Mouse (Mus musculus) liver, embryonic 16.5 days (tissue): ENCODE data around the gene Mrpl22. TPM values are rescaled to one million over a fixed set of nuclear protein-coding genes. Genes with fewer than 3 reads are reported as not detected.

Experiments used
- ATAC-seq: fragments of 200-750 bp; cut with Nextera tagmentation; 2 replicates; pipeline ENCODE4 v1.8.0; 2017; ENCODE audit warnings: low read depth, mild to moderate bottlenecking, moderate number of reproducible peaks, moderate library complexity
- H3K27ac ChIP-seq: fragments of 300-500 bp; sonication (generic); 2 replicates; pipeline ENCODE4 v1.5.1; 2014; ENCODE audit warnings: mild to moderate bottlenecking, low read length
- H3K27me3 ChIP-seq: fragments of 300-500 bp; sonication (generic); 2 replicates; pipeline ENCODE4 v1.6.1; 2014; ENCODE audit warnings: low read depth, low read length, mixed read lengths; ENCODE audit not compliant: control insufficient read depth, insufficient read depth
- H3K36me3 ChIP-seq: fragments of 300-500 bp; sonication (generic); 2 replicates; pipeline ENCODE4 v1.6.1; 2014; ENCODE audit warnings: mild to moderate bottlenecking; ENCODE audit not compliant: control insufficient read depth, insufficient read depth
- H3K4me1 ChIP-seq: fragments of 300-500 bp; sonication (generic); 2 replicates; pipeline ENCODE4 v1.6.1; 2014; ENCODE audit warnings: low read depth, low read length, mixed read lengths; ENCODE audit not compliant: control insufficient read depth
- H3K4me2 ChIP-seq: fragments of 300-500 bp; sonication (generic); 2 replicates; pipeline ENCODE4 v1.6.1; 2014; ENCODE audit warnings: low read depth, low read length, mixed read lengths
- H3K4me3 ChIP-seq: fragments of 300-500 bp; sonication (generic); 2 replicates; pipeline ENCODE4 v1.5.1; 2014; ENCODE audit warnings: low read depth, mild to moderate bottlenecking, low read length
- H3K9ac ChIP-seq: fragments of 300-500 bp; sonication (generic); 2 replicates; pipeline ENCODE4 v1.6.1; 2014; ENCODE audit warnings: low read depth, low read length
- H3K9me3 ChIP-seq: fragments of 300-500 bp; sonication (generic); replicated peaks from 2 replicates; pipeline ENCODE4 v1.6.1; 2016; ENCODE audit warnings: low read length; ENCODE audit not compliant: control insufficient read depth
- WGBS: fragments of 180-500 bp; shearing (Covaris S2); extraction: QIAGEN DNeasy Blood & Tissue Kit; methylation state at CpG from one replicate; pipeline ENCODE4 v1.1.7; 2014; ENCODE audit not compliant: insufficient replicate concordance; 5-methylcytosine and 5-hydroxymethylcytosine counted together
- polyA plus RNA-seq: library from polyadenylated mRNA; unstranded; fragments of >200 nt; fragmentation: Nextera tagmentation; extraction: Ambion mirVana; gene quantifications from 2 replicates; pipeline ENCODE4 v1.2.1, GENCODE M21; 2015

The Mrpl22 gene
- 74.9 and 83.3 TPM in 2 replicates for polyA plus RNA-seq

DNA sequence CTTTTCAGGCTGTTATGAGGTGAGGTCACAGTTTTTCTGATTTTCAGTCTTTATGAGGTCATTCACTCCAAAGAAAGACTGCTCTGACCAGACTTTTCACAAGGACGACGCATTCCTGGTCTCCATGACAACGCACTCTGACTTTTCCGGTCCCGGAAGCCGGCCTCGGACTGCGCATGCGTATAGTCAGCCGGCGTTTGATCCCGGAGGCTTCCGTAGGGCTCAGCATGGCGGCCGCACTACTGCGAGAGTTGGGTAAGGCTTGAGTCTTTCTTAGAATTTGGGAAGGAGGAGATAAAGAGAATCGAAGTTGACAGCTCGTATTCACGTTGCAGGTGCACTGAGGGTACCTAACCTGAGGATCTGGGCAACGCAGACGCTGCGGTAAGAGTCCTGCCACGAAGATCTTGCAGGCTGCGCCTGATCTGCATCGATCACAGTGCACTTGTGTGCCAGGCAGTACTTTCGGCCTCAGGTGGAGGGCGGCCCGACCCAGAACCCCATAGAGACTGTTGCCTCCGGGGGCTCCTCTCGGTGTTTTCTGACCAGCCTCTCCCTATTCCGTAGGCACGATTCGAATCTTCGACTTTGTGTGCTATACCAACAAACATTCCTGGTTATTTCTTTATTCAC is at the start of gene Mrpl22:
TSS of gene Mrpl22 (plus strand) at position 203 of the 633 bp plus-strand sequence.
- Histone ChIP-seq H3K9ac (peak within 1 kb of the TSS; percentile 69), H3K27me3 (no peaks in the 10 kb centered on the region), H3K4me1 (peaks cover 29% of the 10 kb centered on the region), H3K27ac (peak within 1 kb of the TSS; percentile 45; the same call in 1 of the 2 replicates), H3K36me3 (peaks cover 23% of the 10 kb centered on the region), H3K9me3 (0 out of 2 replicates have a peak, but pooled peaks cover 3% of the 10 kb centered on the region), H3K4me2 (peak within 1 kb of the TSS; percentile 61), H3K4me3 (peak within 1 kb of the TSS; percentile 70)
- ATAC-seq, result peak; percentile 78
- WGBS, result under 1% methylated on average over 34 of the region's 34 CpGs

DNA sequence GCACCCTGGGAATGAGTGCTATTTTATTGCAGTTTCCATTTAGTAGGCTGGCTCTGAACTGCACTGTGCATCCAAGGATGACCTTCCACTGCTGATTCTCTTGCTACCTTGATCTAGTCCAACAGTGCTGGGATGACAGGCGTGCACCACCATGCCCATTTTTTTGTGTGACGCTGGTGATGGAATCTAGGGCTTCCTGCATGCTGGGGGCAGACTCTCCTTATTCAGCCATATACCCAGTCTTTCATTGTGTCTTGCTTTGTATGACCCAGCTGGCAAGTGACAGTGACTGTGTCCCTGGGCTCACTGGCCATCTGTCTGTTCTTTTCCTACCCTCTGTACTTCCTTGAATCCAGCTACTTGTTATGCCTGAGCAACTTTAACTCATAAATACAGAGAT is 47.8 kb upstream of the Mrpl22 start:
- H3K4me3 ChIP-seq, result no peak overlapping the region
- H3K9me3 ChIP-seq, result no peaks in the 10 kb centered on the region
- H3K27ac ChIP-seq, result no peak overlapping the region
- ATAC-seq, result no peak
- no peak overlapping the region for H3K9ac ChIP-seq
- peaks cover 14% of the 10 kb centered on the region for H3K4me1 ChIP-seq
- H3K4me2 ChIP-seq, result no peak overlapping the region
- H3K27me3 ChIP-seq, result no peaks in the 10 kb centered on the region
- peaks cover 21% of the 10 kb centered on the region for H3K36me3 ChIP-seq
- whole genome bisulfite sequencing, result 80% methylated on average over 2 of the region's 2 CpGs

DNA sequence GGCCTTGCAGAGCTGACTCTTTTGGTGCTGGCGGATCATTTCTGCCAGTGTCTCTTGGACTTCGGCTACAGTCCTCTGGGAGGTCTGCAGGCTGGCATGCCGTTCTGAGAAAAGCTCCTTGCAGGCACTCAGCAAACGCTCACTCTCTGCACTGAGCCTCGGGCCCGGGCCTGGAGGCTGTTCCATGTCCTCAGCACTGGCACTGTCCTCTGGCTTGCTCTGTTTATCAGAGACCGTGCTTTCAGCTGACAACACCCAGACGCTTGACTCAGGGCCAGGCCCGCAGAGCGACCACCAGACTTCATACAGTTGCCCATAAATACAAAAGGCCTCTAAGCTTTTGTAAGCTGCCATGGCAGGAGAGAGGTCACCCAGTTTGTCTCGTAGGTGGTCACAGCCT is 46.4 kb upstream of the Mrpl22 start:
- Histone ChIP-seq H3K27me3 (no peaks in the 10 kb centered on the region), H3K9me3 (no peaks in the 10 kb centered on the region), H3K4me3 (no peak overlapping the region), H3K27ac (no peak overlapping the region), H3K9ac (no peak overlapping the region), H3K4me1 (peaks cover 14% of the 10 kb centered on the region), H3K4me2 (no peak overlapping the region), H3K36me3 (peaks cover 15% of the 10 kb centered on the region)
- ATAC-seq, result no peak
- WGBS, result 78% methylated on average over 11 of the region's 11 CpGs

DNA sequence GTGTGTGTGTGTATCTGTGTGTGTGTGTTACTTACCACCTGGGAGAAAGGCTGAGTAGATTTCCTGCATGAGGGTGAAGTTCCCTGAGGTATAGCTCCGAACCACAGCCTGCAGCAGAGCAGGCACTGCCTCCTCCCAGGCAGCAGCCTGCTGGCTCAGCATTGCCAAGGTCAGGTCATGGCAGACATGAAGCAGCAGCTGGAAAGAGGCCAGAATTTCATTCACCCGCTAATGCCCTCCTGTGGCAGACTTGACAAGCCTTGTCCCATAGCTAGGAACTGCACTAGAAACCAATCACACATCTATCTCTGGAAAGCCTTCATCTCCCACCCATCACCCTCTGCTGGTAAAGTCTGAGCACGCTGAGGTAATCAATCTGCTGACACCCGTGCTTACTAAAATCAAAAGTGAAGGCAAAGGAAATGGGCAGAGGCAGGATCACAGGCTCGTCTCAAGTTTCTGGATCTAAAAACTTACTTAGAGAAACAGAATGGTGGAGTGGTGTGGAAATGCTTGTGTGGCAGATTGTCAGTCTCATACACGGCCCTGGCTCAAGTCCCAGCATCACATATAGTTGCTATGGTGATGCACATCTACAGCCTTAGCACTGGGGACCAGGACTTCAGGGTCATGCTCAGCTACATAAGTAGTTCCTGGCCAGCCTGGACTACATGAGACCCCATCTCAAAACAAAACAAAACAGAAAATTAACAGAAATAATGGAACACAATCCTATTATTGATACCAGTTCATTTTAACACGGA is 44.9 kb upstream of the Mrpl22 start:
- no peak for ATAC-seq
- peaks cover 14% of the 10 kb centered on the region for H3K4me1 ChIP-seq
- 68% methylated on average over 7 of the region's 7 CpGs for WGBS
- no peaks in the 10 kb centered on the region for H3K27me3 ChIP-seq
- no peak overlapping the region for H3K4me2 ChIP-seq
- peak overlapping the region; percentile 65; the same call in 1 of the 2 replicates for H3K27ac ChIP-seq
- H3K9ac ChIP-seq, result no peak overlapping the region
- no peaks in the 10 kb centered on the region for H3K9me3 ChIP-seq
- H3K36me3 ChIP-seq, result peaks cover 12% of the 10 kb centered on the region
- H3K4me3 ChIP-seq, result no peak overlapping the region

DNA sequence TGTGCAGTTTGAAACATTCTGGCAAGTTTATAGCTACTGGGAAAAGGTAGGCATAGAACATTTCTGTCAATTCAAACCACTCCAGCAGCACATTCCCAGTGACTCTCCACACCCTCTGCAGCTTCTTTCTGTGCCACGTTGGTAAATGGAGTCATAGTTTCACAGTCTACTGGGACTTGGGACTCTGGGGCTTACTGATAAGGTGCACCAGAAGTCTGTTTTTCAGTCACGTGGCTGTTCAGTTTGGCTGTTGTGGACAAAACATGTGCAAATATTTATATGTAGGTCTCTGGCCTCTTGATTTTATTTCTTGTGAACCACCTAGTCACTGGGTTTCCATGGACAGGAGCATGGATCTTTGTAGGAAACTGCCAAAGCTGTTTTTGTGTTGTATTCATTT is 43.9 kb upstream of the Mrpl22 start:
- ATAC-seq, result peak; percentile 92
- 10% methylated on average over 2 of the region's 2 CpGs for whole genome bisulfite sequencing
- Histone ChIP-seq H3K27me3 (no peaks in the 10 kb centered on the region), H3K4me3 (no peak overlapping the region), H3K9me3 (no peaks in the 10 kb centered on the region), H3K27ac (peak overlapping the region; percentile 65), H3K4me2 (0 out of 2 replicates have a peak overlapping the region, but pooled peaks have one; percentile 6), H3K9ac (peak overlapping the region; percentile 19; the same call in 1 of the 2 replicates), H3K36me3 (peaks cover 9% of the 10 kb centered on the region), H3K4me1 (peaks cover 14% of the 10 kb centered on the region)

DNA sequence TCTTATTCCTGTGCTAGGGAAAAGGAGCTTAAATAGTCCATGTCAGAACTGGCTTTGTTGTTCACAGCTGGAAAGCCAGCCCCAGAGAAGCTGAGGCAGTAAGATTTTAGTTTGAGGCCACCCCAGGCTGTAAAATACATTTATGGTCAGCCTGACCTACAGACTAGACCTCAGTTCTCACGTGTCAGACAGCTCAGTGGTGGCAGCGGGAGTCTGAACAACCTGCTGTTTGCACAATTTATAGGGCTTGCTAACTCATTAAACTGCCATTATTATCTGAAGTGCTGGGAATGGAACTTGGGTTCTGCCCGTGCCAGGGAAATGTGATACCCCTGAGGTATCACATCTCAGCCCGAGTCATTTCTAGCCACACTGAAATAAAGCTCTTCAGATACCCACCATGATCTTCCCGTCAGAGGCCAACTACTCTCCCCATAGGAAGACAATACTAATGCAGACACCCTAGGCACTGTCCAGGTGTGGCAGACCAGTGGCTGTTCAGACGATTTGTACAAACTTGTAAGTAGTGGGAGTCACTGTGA is 42.1 kb upstream of the Mrpl22 start:
- H3K4me2 ChIP-seq, result no peak overlapping the region
- peaks cover 14% of the 10 kb centered on the region for H3K4me1 ChIP-seq
- no peaks in the 10 kb centered on the region for H3K9me3 ChIP-seq
- H3K4me3 ChIP-seq, result no peak overlapping the region
- H3K9ac ChIP-seq, result no peak overlapping the region
- H3K36me3 ChIP-seq, result peaks cover 14% of the 10 kb centered on the region
- no peak for ATAC-seq
- no peak overlapping the region for H3K27ac ChIP-seq
- H3K27me3 ChIP-seq, result no peaks in the 10 kb centered on the region
- 77% methylated on average over 6 of the region's 6 CpGs for WGBS

DNA sequence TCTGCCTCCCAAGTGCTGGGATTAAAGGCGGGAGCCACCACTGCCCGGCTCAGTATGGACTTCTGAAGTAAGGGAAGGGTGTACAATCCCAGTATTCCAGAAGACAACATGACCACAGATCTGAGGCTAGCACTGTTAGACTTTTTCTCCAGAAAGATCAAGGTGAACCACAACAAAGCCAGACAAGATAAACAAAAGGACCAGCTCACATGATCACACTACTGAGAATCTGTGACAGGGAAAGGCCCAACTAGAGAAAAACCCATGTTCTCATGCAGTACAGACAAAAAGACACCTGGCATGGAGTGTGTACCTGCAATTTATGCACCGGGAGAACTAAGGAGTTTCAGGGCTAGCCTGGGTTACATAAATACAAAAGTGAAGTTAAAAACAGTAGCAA is 39.4 kb upstream of the Mrpl22 start:
- H3K4me2 ChIP-seq, result no peak overlapping the region
- no peak overlapping the region for H3K9ac ChIP-seq
- peaks cover 23% of the 10 kb centered on the region for H3K36me3 ChIP-seq
- H3K27ac ChIP-seq, result no peak overlapping the region
- 83% methylated on average over 3 of the region's 3 CpGs for WGBS
- no peak for ATAC-seq
- H3K4me1 ChIP-seq, result peaks cover 12% of the 10 kb centered on the region
- H3K27me3 ChIP-seq, result no peaks in the 10 kb centered on the region
- H3K4me3 ChIP-seq, result no peak overlapping the region
- H3K9me3 ChIP-seq, result no peaks in the 10 kb centered on the region

DNA sequence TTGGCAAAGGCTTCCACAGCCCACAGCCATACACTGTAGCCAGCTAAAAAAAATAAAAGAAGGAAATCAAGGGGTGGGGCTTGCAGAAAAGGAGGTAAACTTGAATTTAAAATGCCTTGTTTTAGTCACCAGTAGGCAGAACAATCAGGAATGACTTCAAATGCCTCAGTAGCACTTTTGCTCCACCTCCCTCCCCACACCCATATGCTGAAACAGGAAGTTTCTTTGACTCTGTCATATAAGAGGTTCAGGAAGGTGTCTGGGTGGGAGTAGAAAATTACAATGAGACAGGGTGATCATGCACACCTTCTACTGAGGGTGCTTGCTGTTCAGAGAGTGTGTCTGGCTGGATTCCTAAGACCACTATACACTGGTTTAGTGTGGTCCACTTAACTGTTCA is 36.6 kb upstream of the Mrpl22 start:
- Histone ChIP-seq H3K27ac (no peak overlapping the region), H3K4me2 (no peak overlapping the region), H3K27me3 (no peaks in the 10 kb centered on the region), H3K4me1 (no peaks in the 10 kb centered on the region), H3K9ac (no peak overlapping the region), H3K4me3 (no peak overlapping the region), H3K36me3 (peaks cover 26% of the 10 kb centered on the region), H3K9me3 (no peaks in the 10 kb centered on the region)
- ATAC-seq, result no peak

DNA sequence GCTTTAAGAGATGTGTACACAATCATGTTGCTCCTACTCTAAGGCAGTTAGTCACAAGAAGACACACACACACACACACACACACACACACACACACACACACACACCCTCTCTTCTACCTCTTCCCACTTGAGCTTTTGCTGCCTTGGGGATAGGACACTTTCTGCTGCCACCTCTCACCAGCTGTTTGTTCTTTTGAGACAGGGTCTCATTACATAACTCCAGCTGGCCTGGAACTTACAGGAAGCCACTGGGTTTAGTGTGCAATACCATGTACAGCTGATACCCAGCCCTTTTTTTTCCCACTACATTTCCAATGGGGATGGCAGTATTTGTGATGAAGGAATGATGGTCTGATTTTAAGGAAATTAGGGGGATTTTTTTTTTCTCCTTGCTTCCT is 36.2 kb upstream of the Mrpl22 start:
- Histone ChIP-seq H3K9me3 (no peaks in the 10 kb centered on the region), H3K4me1 (no peaks in the 10 kb centered on the region), H3K36me3 (peaks cover 25% of the 10 kb centered on the region), H3K27me3 (no peaks in the 10 kb centered on the region), H3K4me3 (no peak overlapping the region), H3K4me2 (no peak overlapping the region), H3K9ac (no peak overlapping the region), H3K27ac (no peak overlapping the region)
- no peak for ATAC-seq
